ENCODE assay signal across 8 mouse cellular contexts in genomic region chr4:138325466-138326076, GRCm38 (mm10). TPM values are rescaled to one million over a fixed set of nuclear protein-coding genes. Genes with fewer than 3 reads are reported as not detected.
DNase-seq lines count a peak whose midpoint lies in the region; ATAC-seq and TF ChIP-seq lines count a peak whose summit lies in the region.

No protein-coding gene starts in this region.

- WGBS in hindbrain, postnatal 0 days = under 1% methylated on average over 44 of the region's 45 CpGs

- H3K9me3 ChIP-seq in hindbrain, postnatal 0 days (ENCODE audit: low read length) = no peaks in the 10 kb centered on the region
- H3K9me3 ChIP-seq in megakaryocyte, embryonic 14.5 days = peaks cover 15% of the 10 kb centered on the region; the same call in 1 of the 2 replicates

- H3K27me3 ChIP-seq in hindbrain, postnatal 0 days (ENCODE audit: insufficient read depth, low read length) = no peaks in the 10 kb centered on the region
- H3K27me3 ChIP-seq in megakaryocyte, embryonic 14.5 days (replicated peaks) = peaks cover 25% of the 10 kb centered on the region

- peak; percentile 99 for DNase-seq in gastrocnemius, adult 2 months
- DNase-seq in hindbrain, postnatal 0 days (ENCODE audit: low spot score) = peak; percentile 91
- peak; percentile 82 to 91 for DNase-seq in left cerebral cortex, adult 8-10 months (ENCODE audit: low spot score in 2 of 2)
- DNase-seq in right cerebral cortex, adult 2 months (ENCODE audit: low spot score in 2 of 2) = peak; percentile 90 to 91
- DNase-seq in urinary bladder, postnatal 10 days (ENCODE audit: low spot score) = peak; percentile 83

- H3K36me3 ChIP-seq in hindbrain, postnatal 0 days (ENCODE audit: insufficient read depth, low read length) = no peaks in the 10 kb centered on the region
- peaks cover 3% of the 10 kb centered on the region for H3K36me3 ChIP-seq in megakaryocyte, embryonic 14.5 days (replicated peaks; ENCODE audit: low read length)

- peak overlapping the region; percentile 65 for H3K4me2 ChIP-seq in hindbrain, postnatal 0 days (ENCODE audit: low read depth, low read length)

- H3K4me1 ChIP-seq in hindbrain, postnatal 0 days (ENCODE audit: insufficient read depth, low read length) = no peaks in the 10 kb centered on the region
- H3K4me1 ChIP-seq in megakaryocyte, embryonic 14.5 days = peaks cover 40% of the 10 kb centered on the region

- peak overlapping the region; percentile 94 for H3K9ac ChIP-seq in hindbrain, postnatal 0 days (replicated peaks; ENCODE audit: low read length)

- intact Hi-C loops in gastrocnemius, adult 2 months (cut with DNase I) = no loop called here

- peak; percentile 86 for ATAC-seq in activated CD4-positive, CD25-positive, alpha-beta regulatory T cell, adult 4 months
- peak; percentile 98 for ATAC-seq in common myeloid progenitor, adult 5-6 weeks (replicated peaks; ENCODE audit: low read depth, poor library complexity, severe bottlenecking)
- peak; percentile 88 for ATAC-seq in hindbrain, postnatal 0 days

- peak overlapping the region; percentile 99 for H3K27ac ChIP-seq in gastrocnemius, adult 2 months
- H3K27ac ChIP-seq in hindbrain, postnatal 0 days = peak overlapping the region; percentile 99

- no peak for TF ChIP-seq CTCF in gastrocnemius, adult 2 months (IDR thresholded peaks at IDR 0.05)
- TF ChIP-seq CTCF in hindbrain, postnatal 0 days (IDR thresholded peaks at IDR 0.05; ENCODE audit: low read depth) = no peak

- H3K4me3 ChIP-seq in gastrocnemius, adult 2 months = peak overlapping the region; percentile 97
- peak overlapping the region; percentile 70 for H3K4me3 ChIP-seq in hindbrain, postnatal 0 days (ENCODE audit: low read length)
- peak overlapping the region; percentile 94 for H3K4me3 ChIP-seq in megakaryocyte, embryonic 14.5 days (replicated peaks)

RNA-seq across cellular contexts. Expression of gene Pink1, which starts 0.5 kb away (rescaled TPM):
- 10 to 100 TPM in 1 of 2 experiments, 1 to 10 TPM in 1; 5.6 to 15.3 TPM for polyA plus RNA-seq in activated CD4-positive, CD25-positive, alpha-beta regulatory T cell, adult 4 months (2017; shearing (Covaris generic))
- 33.8 and 51.5 TPM in 2 replicates for total RNA-seq in common myeloid progenitor, adult 5-6 weeks (2017)
- 100 to 1,000 TPM; 652 to 780 TPM for total RNA-seq in gastrocnemius, adult 2 months (2021)
- total RNA-seq in hindbrain, postnatal 0 days (2014; rRNA removed) = 288 and 303 TPM in 2 replicates
- 143 and 144 TPM in 2 replicates for polyA plus RNA-seq in hindbrain, postnatal 0 days (2015; fragmentation: Nextera tagmentation; extraction: Ambion mirVana)
- 100 to 1,000 TPM; 329 to 369 (median 363) TPM for total RNA-seq in left cerebral cortex, adult 8-10 months (2022)
- 11.2 and 33.2 TPM in 2 replicates for polyA plus RNA-seq in megakaryocyte, embryonic 14.5 days (2012; ENCODE audit: insufficient read depth, low replicate concordance)

RNA-seq across cellular contexts. Expression of gene Ddost, which starts 21.0 kb away (rescaled TPM):
- 100 to 1,000 TPM in 1 of 2 experiments, 10 to 100 TPM in 1; 91.1 to 119 TPM for polyA plus RNA-seq in activated CD4-positive, CD25-positive, alpha-beta regulatory T cell, adult 4 months (2017; shearing (Covaris generic))
- 101 and 107 TPM in 2 replicates for total RNA-seq in common myeloid progenitor, adult 5-6 weeks (2017)
- total RNA-seq in gastrocnemius, adult 2 months (2021) = 10 to 100 TPM; 29.1 to 34.3 TPM
- total RNA-seq in hindbrain, postnatal 0 days (2014; rRNA removed) = 232 and 241 TPM in 2 replicates
- 216 and 218 TPM in 2 replicates for polyA plus RNA-seq in hindbrain, postnatal 0 days (2015; fragmentation: Nextera tagmentation; extraction: Ambion mirVana)
- 100 to 1,000 TPM in 1 of 4 experiments, 10 to 100 TPM in 3; 92.1 to 102 (median 93.0) TPM for total RNA-seq in left cerebral cortex, adult 8-10 months (2022)
- 151 and 161 TPM in 2 replicates for polyA plus RNA-seq in megakaryocyte, embryonic 14.5 days (2012; ENCODE audit: insufficient read depth, low replicate concordance)

RNA-seq across cellular contexts. Expression of gene Cda, which starts 42.2 kb away (rescaled TPM):
- not detected for polyA plus RNA-seq in activated CD4-positive, CD25-positive, alpha-beta regulatory T cell, adult 4 months (2017; shearing (Covaris generic))
- not detected in 2 replicates for total RNA-seq in common myeloid progenitor, adult 5-6 weeks (2017)
- 1 to 10 TPM in 1 of 2 experiments, under 1 TPM in 1; 0.56 to 1.2 TPM for total RNA-seq in gastrocnemius, adult 2 months (2021)
- 9.5 and 20.5 TPM in 2 replicates for total RNA-seq in hindbrain, postnatal 0 days (2014; rRNA removed)
- 12.1 and 15.1 TPM in 2 replicates for polyA plus RNA-seq in hindbrain, postnatal 0 days (2015; fragmentation: Nextera tagmentation; extraction: Ambion mirVana)
- total RNA-seq in left cerebral cortex, adult 8-10 months (2022) = 1 to 10 TPM; 3.4 to 5.3 (median 4.4) TPM
- 11.2 and 14.9 TPM in 2 replicates for polyA plus RNA-seq in megakaryocyte, embryonic 14.5 days (2012; ENCODE audit: insufficient read depth, low replicate concordance)

Comparison
In these comparisons a context has a peak if more than half of its experiments do, and no peak if none do; other contexts are left out.
1. Peak in every context shown above with its lines: DNase-seq, ATAC-seq, H3K4me3 ChIP-seq and H3K27ac ChIP-seq.